Mouse (Mus musculus): ENCODE measurements around the gene Ube2d3.

The Ube2d3 gene

GRCm38 (mm10) chr3:135437758-135438495, at the start of gene Ube2d3:
TSS of gene Ube2d3 (plus strand) at chr3:135438149.
- DNase-seq (ENCODE audit: low spot score): peak; percentile 99

GRCm38 (mm10) chr3:135393186-135393585, 44.8 kb upstream of the Ube2d3 start:
- DNase-seq (ENCODE audit: low spot score): no peak

- DNase-seq (ENCODE audit: low spot score): no peak
These were observed 42.9 kb upstream of the Ube2d3 start for GRCm38 (mm10) chr3:135395085-135395484.

GRCm38 (mm10) chr3:135396081-135396480, 41.9 kb upstream of the Ube2d3 start:
- DNase-seq (ENCODE audit: low spot score): no peak

- DNase-seq (ENCODE audit: low spot score): no peak
These were observed 40.8 kb upstream of the Ube2d3 start for GRCm38 (mm10) chr3:135397112-135397511.

- peak; percentile 86 for DNase-seq (ENCODE audit: low spot score)
These were observed 35.7 kb upstream of the Ube2d3 start for GRCm38 (mm10) chr3:135402201-135402658.

- DNase-seq (ENCODE audit: low spot score): no peak
These were observed 34.7 kb upstream of the Ube2d3 start for GRCm38 (mm10) chr3:135403211-135403610.

- no peak for DNase-seq (ENCODE audit: low spot score)
These were observed 34.1 kb upstream of the Ube2d3 start for GRCm38 (mm10) chr3:135403856-135404255.

GRCm38 (mm10) chr3:135404599-135404998, 33.4 kb upstream of the Ube2d3 start:
- no peak for DNase-seq (ENCODE audit: low spot score)

GRCm38 (mm10) chr3:135407351-135407750, 30.6 kb upstream of the Ube2d3 start:
- DNase-seq (ENCODE audit: low spot score): no peak

GRCm38 (mm10) chr3:135409219-135409618, 28.7 kb upstream of the Ube2d3 start:
- no peak for DNase-seq (ENCODE audit: low spot score)

GRCm38 (mm10) chr3:135411056-135411455, 26.9 kb upstream of the Ube2d3 start:
- no peak for DNase-seq (ENCODE audit: low spot score)

GRCm38 (mm10) chr3:135411824-135412223, 26.1 kb upstream of the Ube2d3 start:
- no peak for DNase-seq (ENCODE audit: low spot score)

- no peak for DNase-seq (ENCODE audit: low spot score)
These were observed 20.7 kb upstream of the Ube2d3 start for GRCm38 (mm10) chr3:135417245-135417644.

GRCm38 (mm10) chr3:135417799-135418198, 20.1 kb upstream of the Ube2d3 start:
- no peak for DNase-seq (ENCODE audit: low spot score)

GRCm38 (mm10) chr3:135420542-135421309, 17.2 kb upstream of the Ube2d3 start:
- no peak for DNase-seq (ENCODE audit: low spot score)

GRCm38 (mm10) chr3:135421310-135421594, 16.7 kb upstream of the Ube2d3 start:
- no peak for DNase-seq (ENCODE audit: low spot score)

- DNase-seq (ENCODE audit: low spot score): no peak
These were observed 15.6 kb upstream of the Ube2d3 start for GRCm38 (mm10) chr3:135422232-135422855.

GRCm38 (mm10) chr3:135422856-135423607, 14.9 kb upstream of the Ube2d3 start:
- DNase-seq (ENCODE audit: low spot score): peak; percentile 81

GRCm38 (mm10) chr3:135423608-135424212, 14.2 kb upstream of the Ube2d3 start, which contains the start of gene Cisd2:
TSS of gene Cisd2 (minus strand) at chr3:135423925.
- DNase-seq (ENCODE audit: low spot score): no peak

GRCm38 (mm10) chr3:135436901-135437616, 890 bp upstream of the Ube2d3 start:
- no peak for DNase-seq (ENCODE audit: low spot score)

Measured in layer of hippocampus, adult 11-12 months (tissue).